Comparison of ENCODE assay signal across 18 mouse cellular contexts in the genomic region with DNA sequence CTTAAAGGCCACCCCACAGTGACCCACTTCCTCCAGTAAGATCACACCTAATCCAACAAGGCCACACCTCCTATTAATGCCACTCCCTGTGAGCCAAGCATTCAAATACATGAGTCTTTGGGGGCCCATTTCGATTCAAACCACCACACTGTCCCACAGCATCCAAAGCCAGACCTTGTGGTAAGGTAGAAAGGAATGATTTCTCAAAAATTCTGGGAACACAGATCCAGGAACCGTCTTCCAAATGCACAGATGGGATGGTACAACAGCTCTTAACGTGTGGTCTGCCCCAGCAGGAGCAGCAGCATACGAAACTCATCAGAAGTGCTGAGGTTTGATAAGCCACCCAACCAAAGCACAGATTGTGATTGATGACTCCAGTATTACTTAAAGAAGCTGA. TPM values are rescaled to one million over a fixed set of nuclear protein-coding genes. Genes with fewer than 3 reads are reported as not detected.
DNase-seq lines count a peak whose midpoint lies in the region; ATAC-seq lines count a peak whose summit lies in the region.
"Had no signal": no experiment of that assay in that cellular context is flagged by ENCODE, and none has a peak within 500 bp of the region (broad histone marks: within the 10 kb centered on the region; RNA-seq: fewer than 3 reads in every experiment).

No protein-coding gene starts in this region.

- ATAC-seq in cerebellum, adult (ENCODE audit: insufficient number of reproducible peaks, low FRiP score, low TSS enrichment), result no peak
- ATAC-seq in inflammation-experienced regulatory T-cells, adult 6 months, result no peak
- no peak for ATAC-seq in activated CD4-positive, CD25-positive, alpha-beta regulatory T cell, adult 4 months
- ATAC-seq: CD4-positive, CD25-positive, alpha-beta regulatory T cell, adult 4 months; forebrain, embryonic 14.5 days; hindbrain, embryonic 16.5 days had no signal

- peak; percentile 33 for DNase-seq in cerebellum, adult 11 months
- peak; percentile 47 for DNase-seq in brain, adult 2 months (ENCODE audit: low read depth, low spot score)
- DNase-seq in cerebellum, adult 8-10 months, result peak; percentile 41
- peak; percentile 60 to 72 for DNase-seq in cerebellum, postnatal 14 days
- no peak for DNase-seq in adrenal gland, adult 2 months
- DNase-seq: adrenal gland, postnatal 25 days; B cell, adult 2 months; heart, adult 18-20 months; heart, postnatal 10 days; heart, postnatal 4 days had no signal

RNA-seq across cellular contexts. Expression of gene Adamts18, which starts 18.0 kb away (rescaled TPM):
- not detected for polyA plus RNA-seq in inflammation-experienced regulatory T-cells, adult 6 months (2017; shearing (Covaris generic))
- under 1 TPM in 1 of 2 experiments, not detected in 1; 0.24 TPM for polyA plus RNA-seq in activated CD4-positive, CD25-positive, alpha-beta regulatory T cell, adult 4 months (2017; shearing (Covaris generic))
- not detected for total RNA-seq in adrenal gland, adult 2 months (2021)
- polyA plus RNA-seq in adrenal gland, adult 2 months (2012; rRNA removed), result 0.02 and 0.09 TPM in 2 replicates
- total RNA-seq: adrenal gland, adult 18-20 months; adrenal gland, postnatal 25 days had no signal
- polyA plus RNA-seq: CD4-positive, CD25-positive, alpha-beta regulatory T cell, adult 4 months; G1E had no signal
